11 mouse cellular contexts compared by ENCODE assay signal in the genomic region with DNA sequence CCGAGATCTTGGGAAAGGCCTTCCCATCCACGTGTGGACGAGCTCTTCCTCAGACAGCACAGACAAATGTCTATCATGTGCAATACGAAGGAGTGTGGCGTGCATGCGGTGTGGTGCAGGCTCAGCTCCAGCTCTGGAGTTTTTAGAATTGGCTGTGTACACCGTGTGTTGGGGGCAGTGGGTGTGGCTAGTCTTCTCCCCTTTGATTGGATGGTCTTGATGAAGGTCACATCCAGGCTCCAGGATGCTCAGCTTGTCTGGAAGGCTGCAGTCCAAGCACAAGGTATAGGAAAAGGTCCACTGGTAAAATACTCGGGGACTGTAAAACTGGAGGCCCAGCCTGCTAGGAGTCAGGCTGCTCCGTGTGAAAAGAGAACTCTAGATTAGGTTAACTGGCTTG.
DNase-seq lines count a peak whose midpoint lies in the region; ATAC-seq and TF ChIP-seq lines count a peak whose summit lies in the region.
"Had no signal": no experiment of that assay in that cellular context is flagged by ENCODE, and none has a peak within 500 bp of the region (broad histone marks: within the 10 kb centered on the region; RNA-seq: fewer than 3 reads in every experiment).

No protein-coding gene starts in this region.

- peak; percentile 30; the same call in 1 of the 2 replicates for TF ChIP-seq POLR2A in heart, adult 2 months (IDR thresholded peaks at IDR 0.05; ENCODE audit: insufficient read depth, low read depth, low read length)

- peaks cover 22% of the 10 kb centered on the region for H3K4me1 ChIP-seq in heart, adult 2 months (ENCODE audit: control insufficient read depth, insufficient read depth, low read length)
- no peaks in the 10 kb centered on the region for H3K4me1 ChIP-seq in midbrain, embryonic 16.5 days (ENCODE audit: control insufficient read depth, insufficient read depth, low read length)
- peaks cover 14% of the 10 kb centered on the region for H3K4me1 ChIP-seq in midbrain, embryonic 13.5 days (replicated peaks)
- peaks cover under 1% of the 10 kb centered on the region; the same call in 1 of the 2 replicates for H3K4me1 ChIP-seq in hindbrain, embryonic 14.5 days (replicated peaks; ENCODE audit: control insufficient read depth, insufficient read depth, low read length)
- no peaks in the 10 kb centered on the region for H3K4me1 ChIP-seq in stomach, postnatal 0 days (replicated peaks; ENCODE audit: control insufficient read depth, insufficient read depth)

- no peak overlapping the region for H3K4me2 ChIP-seq in midbrain, embryonic 16.5 days (ENCODE audit: low read length)
- H3K4me2 ChIP-seq in midbrain, embryonic 13.5 days (replicated peaks): no peak overlapping the region
- H3K4me2 ChIP-seq in hindbrain, embryonic 14.5 days (replicated peaks): no peak overlapping the region
- no peak overlapping the region for H3K4me2 ChIP-seq in stomach, postnatal 0 days (replicated peaks; ENCODE audit: low read depth)

- H3K9me3 ChIP-seq in midbrain, embryonic 16.5 days (replicated peaks; ENCODE audit: control insufficient read depth, low read length, poor library complexity, severe bottlenecking): no peaks in the 10 kb centered on the region
- no peaks in the 10 kb centered on the region for H3K9me3 ChIP-seq in midbrain, embryonic 13.5 days
- no peaks in the 10 kb centered on the region for H3K9me3 ChIP-seq in hindbrain, embryonic 14.5 days (ENCODE audit: control insufficient read depth, low read length)
- no peaks in the 10 kb centered on the region for H3K9me3 ChIP-seq in stomach, postnatal 0 days (ENCODE audit: control insufficient read depth, low read length)

- TF ChIP-seq CTCF in heart, adult 2 months (IDR thresholded peaks at IDR 0.05): no peak
- TF ChIP-seq CTCF in stomach, postnatal 0 days (IDR thresholded peaks at IDR 0.05; ENCODE audit: low read depth): no peak

- no peak for ATAC-seq in midbrain, embryonic 16.5 days
- no peak for ATAC-seq in midbrain, embryonic 13.5 days
- ATAC-seq in hindbrain, embryonic 14.5 days (ENCODE audit: low FRiP score): no peak
- ATAC-seq in stomach, postnatal 0 days (ENCODE audit: low FRiP score, low TSS enrichment): no peak
- no peak for ATAC-seq in megakaryocyte progenitor cell, adult 5-6 weeks (replicated peaks; ENCODE audit: poor library complexity)

- H3K36me3 ChIP-seq in heart, adult 2 months (ENCODE audit: control insufficient read depth, insufficient read depth, low read length): peaks cover 2% of the 10 kb centered on the region; the same call in 1 of the 2 replicates
- H3K36me3 ChIP-seq in midbrain, embryonic 16.5 days (ENCODE audit: control insufficient read depth, insufficient read depth, low read length): no peaks in the 10 kb centered on the region
- no peaks in the 10 kb centered on the region for H3K36me3 ChIP-seq in midbrain, embryonic 13.5 days
- no peaks in the 10 kb centered on the region for H3K36me3 ChIP-seq in hindbrain, embryonic 14.5 days (replicated peaks; ENCODE audit: control insufficient read depth, insufficient read depth)
- H3K36me3 ChIP-seq in stomach, postnatal 0 days (ENCODE audit: control insufficient read depth, insufficient read depth, low read length): no peaks in the 10 kb centered on the region

- 45% methylated on average over 9 of the region's 9 CpGs for WGBS in heart, adult 2 months
- 83% methylated on average over 9 of the region's 9 CpGs for WGBS in midbrain, embryonic 16.5 days
- WGBS in midbrain, embryonic 13.5 days: 86% methylated on average over 9 of the region's 9 CpGs
- WGBS in hindbrain, embryonic 14.5 days: 80% methylated on average over 9 of the region's 9 CpGs
- whole genome bisulfite sequencing in stomach, postnatal 0 days: 80% methylated on average over 9 of the region's 9 CpGs

- DNase-seq in heart, adult 2 months: peak in 1 of 2 experiments; percentile 49
- no peak for DNase-seq in heart, postnatal 36 days
- DNase-seq in hindbrain, embryonic 14.5 days (ENCODE audit: low spot score): no peak
- DNase-seq in stomach, postnatal 0 days (ENCODE audit: low spot score): no peak
- DNase-seq in layer of hippocampus, adult 18-20 months (ENCODE audit: low spot score in 2 of 2): no peak
- DNase-seq: B cell, adult 2 months; cerebellum, adult 9-10 months; spleen, adult 18-20 months had no signal

- H3K27ac ChIP-seq in heart, adult 2 months: peak overlapping the region; percentile 95
- H3K27ac ChIP-seq in midbrain, embryonic 16.5 days (ENCODE audit: low read length): peak overlapping the region; percentile 50
- no peak overlapping the region for H3K27ac ChIP-seq in midbrain, embryonic 13.5 days
- peak overlapping the region; percentile 64; the same call in 1 of the 2 replicates for H3K27ac ChIP-seq in hindbrain, embryonic 14.5 days
- peak overlapping the region; percentile 9; the same call in 1 of the 2 replicates for H3K27ac ChIP-seq in stomach, postnatal 0 days (replicated peaks)

- H3K4me3 ChIP-seq in heart, adult 2 months: peak overlapping the region; percentile 11; the same call in 1 of the 2 replicates
- H3K4me3 ChIP-seq in midbrain, embryonic 16.5 days (ENCODE audit: low read depth, low read length): no peak overlapping the region
- H3K4me3 ChIP-seq in midbrain, embryonic 13.5 days (replicated peaks): no peak overlapping the region
- no peak overlapping the region for H3K4me3 ChIP-seq in hindbrain, embryonic 14.5 days (replicated peaks; ENCODE audit: low read length)
- H3K4me3 ChIP-seq in stomach, postnatal 0 days (ENCODE audit: low read depth, low read length): no peak overlapping the region

- peak overlapping the region; percentile 27 for H3K9ac ChIP-seq in heart, adult 2 months (ENCODE audit: low read depth, low read length)
- H3K9ac ChIP-seq in midbrain, embryonic 16.5 days (ENCODE audit: low read depth, low read length): no peak overlapping the region
- no peak overlapping the region for H3K9ac ChIP-seq in midbrain, embryonic 13.5 days (replicated peaks)
- no peak overlapping the region for H3K9ac ChIP-seq in hindbrain, embryonic 14.5 days
- no peak overlapping the region for H3K9ac ChIP-seq in stomach, postnatal 0 days (ENCODE audit: low read length)

- no peaks in the 10 kb centered on the region for H3K79me2 ChIP-seq in heart, adult 2 months (replicated peaks; ENCODE audit: control insufficient read depth, insufficient read depth, low read length)

- TF ChIP-seq EP300 in heart, adult 2 months (IDR thresholded peaks at IDR 0.05; ENCODE audit: insufficient read depth, low read depth, low read length): 0 out of 2 replicates have a peak, but pooled peaks have one; percentile 32
- no peak for TF ChIP-seq EP300 in stomach, postnatal 0 days (optimal IDR thresholded peaks at IDR 0.05)

- H3K27me3 ChIP-seq in heart, adult 2 months (ENCODE audit: control insufficient read depth, insufficient read depth, low read length): no peaks in the 10 kb centered on the region
- no peaks in the 10 kb centered on the region for H3K27me3 ChIP-seq in midbrain, embryonic 16.5 days (ENCODE audit: control insufficient read depth, insufficient read depth, low read depth, low read length)
- H3K27me3 ChIP-seq in midbrain, embryonic 13.5 days: no peaks in the 10 kb centered on the region
- no peaks in the 10 kb centered on the region for H3K27me3 ChIP-seq in hindbrain, embryonic 14.5 days (ENCODE audit: control insufficient read depth, insufficient read depth, low read length)
- no peaks in the 10 kb centered on the region for H3K27me3 ChIP-seq in stomach, postnatal 0 days (ENCODE audit: control insufficient read depth, insufficient read depth, low read length)

- intact Hi-C loops in heart, adult 2 months (cut with DNase I): loop anchor here (1.0 to 5.0 kb wide), 7 partner anchors 17 to 352 kb away; no protein-coding TSS in a partner anchor
- intact Hi-C loops in heart, postnatal 36 days (cut with DNase I): loop anchor here (1.0 to 10.0 kb wide), 7 partner anchors 18 to 293 kb away; no protein-coding TSS in a partner anchor
